Mouse (Mus musculus) G1E (cell line): ENCODE data around the gene Zfp941. TPM values are rescaled to one million over a fixed set of nuclear protein-coding genes. Genes with fewer than 3 reads are reported as not detected.

Source experiments
- ATAC-seq: 2 replicates; pipeline ENCODE4 v1.8.0; 2016; ENCODE audit warnings: mild to moderate bottlenecking; ENCODE audit not compliant: insufficient number of reproducible peaks, poor library complexity, low FRiP score, severe bottlenecking; ENCODE audit errors: extremely low read depth
- DNase-seq: peaks from one replicate; pipeline ENCODE4 v3.0.0; 2012; ENCODE audit warnings: low spot score
- H3K27me3 ChIP-seq: 2 replicates; pipeline ENCODE4 v1.6.1; 2012; ENCODE audit warnings: mild to moderate bottlenecking, low read length, inconsistent platforms; ENCODE audit not compliant: insufficient read depth
- H3K36me3 ChIP-seq: replicated peaks from 2 replicates; pipeline ENCODE3; 2012; ENCODE audit warnings: mild to moderate bottlenecking, inconsistent platforms
- H3K4me1 ChIP-seq: 2 replicates; pipeline ENCODE4 v1.6.1; 2012; ENCODE audit warnings: low read depth, low read length, inconsistent platforms, mixed read lengths; ENCODE audit not compliant: insufficient read depth
- H3K4me3 ChIP-seq: 2 replicates; pipeline ENCODE4 v1.5.1; 2012; ENCODE audit warnings: low read depth, mild to moderate bottlenecking, inconsistent platforms, low read length, moderate library complexity, mixed read lengths
- H3K9me3 ChIP-seq: replicated peaks from 2 replicates; pipeline ENCODE4 v1.6.1; 2012; ENCODE audit warnings: inconsistent platforms
- CTCF ChIP-seq: IDR thresholded peaks from 2 replicates; pipeline ENCODE4 v1.5.1; 2012; ENCODE audit warnings: low read depth, low read length, inconsistent platforms, mixed read lengths
- GATA1 ChIP-seq: IDR thresholded peaks from 2 replicates; pipeline ENCODE4 v1.6.1; 2012; ENCODE audit warnings: borderline replicate concordance, low read length, inconsistent platforms, mixed read lengths
- GATA2 ChIP-seq: IDR thresholded peaks from 2 replicates; pipeline ENCODE4 v1.6.1; 2012; ENCODE audit warnings: low read depth, low read length, inconsistent platforms, borderline replicate concordance
- POLR2AphosphoS5 ChIP-seq: IDR thresholded peaks from 2 replicates; pipeline ENCODE4 v1.6.1; 2012; ENCODE audit warnings: low read depth, low read length, inconsistent platforms; ENCODE audit not compliant: insufficient replicate concordance
- TAL1 ChIP-seq: conservative IDR thresholded peaks from 2 replicates; pipeline ENCODE4 v1.6.1; 2012; ENCODE audit warnings: low read depth, low read length, inconsistent platforms, mixed read lengths
- polyA plus RNA-seq: library from polyadenylated mRNA; stranded (reverse); fragments of >175 nt; gene quantifications from 2 replicates; pipeline ENCODE4 v1.2.3, GENCODE M21; 2012
- total RNA-seq, 2 experiments: library from RNA; stranded (forward) in 1 of 2; stranded (reverse) in 1 of 2; fragments of 200-1000 nt in 1 of 2; fragments of >200 nt in 1 of 2; fragmentation: Nextera tagmentation in 1 of 2; gene quantifications; 2 replicates each; pipeline ENCODE4 v1.2.3; 2014 to 2017

Gene Zfp941
- total and polyA plus RNA-seq, 3 experiments = 0.05 TPM; not detected in 2

DNA sequence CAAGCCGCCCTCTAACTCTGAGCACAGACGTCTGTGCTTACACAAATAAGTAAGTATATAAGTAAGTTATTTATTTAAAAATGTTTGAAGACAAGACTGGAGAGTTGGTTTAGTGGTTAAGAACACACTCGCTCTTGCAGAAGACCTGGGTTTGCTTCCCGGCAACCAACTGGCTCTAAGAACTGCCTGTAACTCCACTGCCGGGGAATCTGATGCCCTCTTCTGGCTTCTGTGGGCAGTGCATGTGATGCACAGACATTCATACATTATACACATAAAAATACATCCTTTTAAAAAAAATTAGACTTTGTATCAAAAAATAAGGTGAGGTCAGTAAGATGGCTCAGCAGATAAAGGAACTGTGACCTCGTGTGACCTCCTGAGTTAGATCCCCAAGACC, 11.5 kb downstream of the Zfp941 start:
- H3K4me3 ChIP-seq = no peak overlapping the region
- no peak for ATAC-seq
- TF ChIP-seq POLR2AphosphoS5 (no peak), CTCF (peak; percentile 5; the same call in 1 of the 2 replicates), GATA2 (no peak)

DNA sequence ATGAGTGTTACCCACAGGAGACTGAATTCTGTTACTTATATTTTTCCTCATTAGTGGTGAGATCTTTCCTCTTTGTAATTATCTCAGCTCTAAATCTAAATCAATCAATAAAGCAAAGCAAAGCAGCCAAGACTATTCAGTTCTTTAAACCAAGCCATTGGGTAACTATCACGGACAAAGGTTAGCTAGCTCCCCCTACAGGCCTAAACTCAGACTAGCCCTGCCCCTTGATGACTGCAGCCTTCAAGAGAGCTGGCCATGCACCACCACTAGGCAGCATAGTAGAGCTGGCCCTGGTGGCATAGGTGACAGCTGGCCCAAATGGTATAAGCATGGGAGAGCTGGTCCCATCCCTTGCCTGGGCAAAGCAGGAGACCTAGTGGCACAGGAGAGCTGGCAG, 16.3 kb downstream of the Zfp941 start:
- H3K27me3 ChIP-seq = peaks cover 9% of the 10 kb centered on the region; the same call in 1 of the 2 replicates
- ATAC-seq (peak; percentile 34; the same call in 1 of the 2 replicates), DNase-seq (peak; percentile 13)
- no peak overlapping the region for H3K4me3 ChIP-seq
- TF ChIP-seq CTCF (peak; percentile 62), GATA2 (no peak)
- H3K4me1 ChIP-seq = no peaks in the 10 kb centered on the region
- H3K36me3 ChIP-seq = no peaks in the 10 kb centered on the region
- H3K9me3 ChIP-seq = no peaks in the 10 kb centered on the region

More for the DNA sequence above, 11.5 kb downstream of the Zfp941 start:
- Histone ChIP-seq H3K9me3 (no peaks in the 10 kb centered on the region), H3K4me1 (no peaks in the 10 kb centered on the region), H3K36me3 (no peaks in the 10 kb centered on the region), H3K27me3 (peaks cover 3% of the 10 kb centered on the region)
- no peak for DNase-seq

DNA sequence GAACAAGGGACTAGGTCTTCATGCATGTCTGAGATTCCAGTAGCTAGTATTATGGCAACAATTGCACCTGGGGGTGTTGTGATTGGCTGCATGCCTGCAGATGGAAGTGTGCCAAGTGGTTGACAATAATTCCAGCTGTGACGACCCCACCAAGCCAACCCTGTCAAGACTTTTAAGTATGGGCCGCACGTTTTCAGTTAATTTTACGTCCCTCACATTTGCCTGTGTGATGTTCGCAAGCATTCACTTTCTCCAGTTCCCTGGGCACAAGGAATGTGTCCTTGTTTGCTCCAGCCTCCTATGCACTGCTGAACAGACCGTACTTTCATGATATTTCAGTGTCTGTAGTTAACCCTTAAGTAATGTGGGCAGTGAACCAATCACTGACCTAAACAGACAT, 19.3 kb downstream of the Zfp941 start:
- H3K36me3 ChIP-seq = no peaks in the 10 kb centered on the region
- no peaks in the 10 kb centered on the region for H3K4me1 ChIP-seq
- ATAC-seq = no peak
- no peak overlapping the region for H3K4me3 ChIP-seq
- no peak for TF ChIP-seq GATA1
- no peak for TF ChIP-seq GATA2
- TF ChIP-seq POLR2AphosphoS5 = no peak
- no peak for TF ChIP-seq TAL1
- no peak for TF ChIP-seq CTCF
- no peaks in the 10 kb centered on the region for H3K9me3 ChIP-seq
- peaks cover 17% of the 10 kb centered on the region for H3K27me3 ChIP-seq
- no peak for DNase-seq

DNA sequence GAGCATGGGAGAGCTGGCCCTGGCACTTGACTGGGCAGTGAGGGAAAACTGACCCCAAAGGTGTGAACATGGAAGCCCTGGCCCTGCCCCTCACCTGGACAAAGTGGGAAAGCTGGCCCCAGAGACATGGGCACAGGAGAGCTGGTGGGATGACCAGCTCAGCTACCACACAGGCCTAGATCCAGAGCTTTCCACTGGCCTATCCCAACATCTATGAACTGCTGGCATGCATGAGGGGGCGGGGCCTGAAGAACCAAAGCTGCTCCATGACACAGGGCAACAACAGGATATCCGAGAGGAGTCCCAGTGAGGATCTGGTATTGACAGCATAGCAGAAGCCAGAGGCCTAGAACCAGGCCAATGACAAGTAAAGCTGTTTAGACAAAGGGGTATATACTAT, 23.8 kb downstream of the Zfp941 start:
- Histone ChIP-seq H3K4me3 (no peak overlapping the region), H3K4me1 (no peaks in the 10 kb centered on the region), H3K9me3 (no peaks in the 10 kb centered on the region), H3K27me3 (peaks cover 15% of the 10 kb centered on the region), H3K36me3 (no peaks in the 10 kb centered on the region)
- TF ChIP-seq CTCF = no peak
- TF ChIP-seq GATA1 = no peak
- TF ChIP-seq TAL1 = no peak
- TF ChIP-seq POLR2AphosphoS5 = no peak
- TF ChIP-seq GATA2 = no peak
- no peak for ATAC-seq
- no peak for DNase-seq

DNA sequence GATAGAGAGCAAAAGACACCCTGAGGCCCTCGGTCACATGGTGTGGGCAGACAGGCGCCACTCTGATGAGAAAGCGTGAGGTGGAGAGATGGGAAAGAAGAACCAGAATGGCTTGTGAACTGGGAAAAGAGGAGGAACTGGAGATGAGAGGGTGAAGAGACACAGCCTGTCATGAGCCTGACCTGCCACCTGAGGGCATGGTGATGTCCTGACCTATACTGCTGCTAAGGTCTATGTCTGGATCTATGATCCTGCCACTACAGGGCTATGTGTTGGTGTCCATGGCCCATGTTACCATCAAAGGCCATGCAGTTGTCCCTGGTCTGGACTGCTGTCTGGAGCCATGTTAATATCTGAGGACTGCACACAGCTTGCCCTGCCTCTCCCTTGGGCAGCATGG, 24.4 kb downstream of the Zfp941 start:
- Histone ChIP-seq H3K4me1 (no peaks in the 10 kb centered on the region), H3K36me3 (no peaks in the 10 kb centered on the region), H3K4me3 (no peak overlapping the region), H3K9me3 (no peaks in the 10 kb centered on the region), H3K27me3 (peaks cover 14% of the 10 kb centered on the region)
- DNase-seq = no peak
- TF ChIP-seq GATA2 = no peak
- TF ChIP-seq TAL1 = no peak
- TF ChIP-seq GATA1 = no peak
- no peak for TF ChIP-seq CTCF
- no peak for TF ChIP-seq POLR2AphosphoS5
- no peak for ATAC-seq

DNA sequence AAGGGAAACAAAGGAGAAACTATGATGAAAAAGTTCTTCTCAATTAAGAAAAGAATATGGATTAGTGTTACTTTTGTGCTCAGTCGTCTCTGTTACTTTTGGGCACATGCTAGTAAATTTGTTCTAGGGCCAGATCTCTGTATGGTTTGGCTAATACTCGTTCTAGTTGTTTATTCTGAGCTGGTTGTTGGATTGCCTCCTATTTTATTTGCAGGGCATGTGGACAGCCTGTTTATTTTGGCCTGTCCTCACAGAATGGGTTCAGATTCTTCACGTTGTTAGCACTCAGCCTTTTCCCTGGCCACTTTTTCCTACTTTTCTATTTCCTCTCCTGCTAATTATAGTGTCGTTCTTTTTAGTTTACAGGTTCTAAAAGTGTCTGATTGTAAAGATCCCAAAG, 28.4 kb downstream of the Zfp941 start:
- no peaks in the 10 kb centered on the region for H3K9me3 ChIP-seq
- TF ChIP-seq CTCF (no peak), GATA1 (no peak), TAL1 (no peak)
- H3K36me3 ChIP-seq = no peaks in the 10 kb centered on the region
- H3K4me1 ChIP-seq = no peaks in the 10 kb centered on the region
- DNase-seq (no peak), ATAC-seq (no peak)
- 0 out of 2 replicates have a peak, but pooled peaks cover 13% of the 10 kb centered on the region for H3K27me3 ChIP-seq
- no peak overlapping the region for H3K4me3 ChIP-seq

DNA sequence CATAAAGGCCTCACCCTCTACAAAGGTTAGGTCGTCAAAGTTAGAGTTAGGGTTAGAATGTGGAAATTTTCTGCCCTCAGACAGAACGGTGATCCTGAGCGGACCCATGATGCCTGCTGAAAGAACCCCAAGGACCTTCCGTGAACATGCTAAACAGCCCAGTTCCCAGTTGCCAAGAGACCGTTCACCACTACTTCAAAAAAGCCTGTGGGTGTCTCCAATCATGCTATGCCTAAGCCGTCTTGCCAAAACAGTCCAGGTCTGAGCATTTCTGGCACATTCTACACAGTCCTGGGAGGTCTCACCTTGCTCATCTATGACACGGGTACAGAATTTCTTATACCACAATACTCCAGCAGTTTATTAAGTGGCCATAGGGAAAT, 33.9 kb downstream of the Zfp941 start:
- Histone ChIP-seq H3K4me3 (no peak overlapping the region), H3K36me3 (no peaks in the 10 kb centered on the region), H3K27me3 (peaks cover 10% of the 10 kb centered on the region; the same call in 1 of the 2 replicates), H3K4me1 (no peaks in the 10 kb centered on the region), H3K9me3 (no peaks in the 10 kb centered on the region)
- no peak for DNase-seq
- no peak for TF ChIP-seq GATA1
- TF ChIP-seq GATA2 = no peak
- TF ChIP-seq POLR2AphosphoS5 = no peak
- ATAC-seq = no peak
